Mouse (Mus musculus) liver, embryonic 16.5 days (tissue): ENCODE results near the gene Mypop. TPM values are rescaled to one million over a fixed set of nuclear protein-coding genes. Genes with fewer than 3 reads are reported as not detected.

ENCODE experiments used
- ATAC-seq: fragments of 200-750 bp; cut with Nextera tagmentation; 2 replicates; pipeline ENCODE4 v1.8.0; 2017; ENCODE audit warnings: low read depth, mild to moderate bottlenecking, moderate number of reproducible peaks, moderate library complexity
- H3K27ac ChIP-seq: fragments of 300-500 bp; sonication (generic); 2 replicates; pipeline ENCODE4 v1.5.1; 2014; ENCODE audit warnings: mild to moderate bottlenecking, low read length
- H3K27me3 ChIP-seq: fragments of 300-500 bp; sonication (generic); 2 replicates; pipeline ENCODE4 v1.6.1; 2014; ENCODE audit warnings: low read depth, low read length, mixed read lengths; ENCODE audit not compliant: control insufficient read depth, insufficient read depth
- H3K36me3 ChIP-seq: fragments of 300-500 bp; sonication (generic); 2 replicates; pipeline ENCODE4 v1.6.1; 2014; ENCODE audit warnings: mild to moderate bottlenecking; ENCODE audit not compliant: control insufficient read depth, insufficient read depth
- H3K4me1 ChIP-seq: fragments of 300-500 bp; sonication (generic); 2 replicates; pipeline ENCODE4 v1.6.1; 2014; ENCODE audit warnings: low read depth, low read length, mixed read lengths; ENCODE audit not compliant: control insufficient read depth
- H3K4me2 ChIP-seq: fragments of 300-500 bp; sonication (generic); 2 replicates; pipeline ENCODE4 v1.6.1; 2014; ENCODE audit warnings: low read depth, low read length, mixed read lengths
- H3K4me3 ChIP-seq: fragments of 300-500 bp; sonication (generic); 2 replicates; pipeline ENCODE4 v1.5.1; 2014; ENCODE audit warnings: low read depth, mild to moderate bottlenecking, low read length
- H3K9ac ChIP-seq: fragments of 300-500 bp; sonication (generic); 2 replicates; pipeline ENCODE4 v1.6.1; 2014; ENCODE audit warnings: low read depth, low read length
- H3K9me3 ChIP-seq: fragments of 300-500 bp; sonication (generic); replicated peaks from 2 replicates; pipeline ENCODE4 v1.6.1; 2016; ENCODE audit warnings: low read length; ENCODE audit not compliant: control insufficient read depth
- WGBS: fragments of 180-500 bp; shearing (Covaris S2); extraction: QIAGEN DNeasy Blood & Tissue Kit; methylation state at CpG from one replicate; pipeline ENCODE4 v1.1.7; 2014; ENCODE audit not compliant: insufficient replicate concordance; 5-methylcytosine and 5-hydroxymethylcytosine counted together
- polyA plus RNA-seq: library from polyadenylated mRNA; unstranded; fragments of >200 nt; fragmentation: Nextera tagmentation; extraction: Ambion mirVana; gene quantifications from 2 replicates; pipeline ENCODE4 v1.2.1, GENCODE M21; 2015

Gene Mypop
- polyA plus RNA-seq, 1 experiment from 2014 or later, result 0.48 TPM

DNA sequence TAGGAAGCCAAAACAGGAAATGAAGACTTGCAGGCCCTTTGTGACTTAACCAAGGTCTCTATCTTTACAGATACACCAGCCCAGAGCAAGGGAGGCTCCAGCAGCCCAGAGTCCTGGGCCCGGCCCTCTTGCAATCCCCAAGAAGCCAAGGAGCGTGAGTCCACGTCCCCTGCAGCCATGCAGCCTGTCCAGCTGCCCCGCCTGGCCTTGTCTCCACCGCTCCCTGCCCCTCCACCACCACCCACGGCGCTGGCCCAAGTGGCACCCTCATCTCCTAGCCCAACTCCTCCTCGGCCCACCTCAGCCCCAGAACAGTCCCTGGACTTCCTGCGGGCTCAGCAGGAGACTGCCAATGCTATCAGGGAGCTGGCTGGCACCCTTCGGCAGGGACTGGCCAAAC, 9.4 kb downstream of the Mypop start:
- Histone ChIP-seq H3K4me3 (peak overlapping the region; percentile 54), H3K9me3 (no peaks in the 10 kb centered on the region), H3K27me3 (no peaks in the 10 kb centered on the region), H3K27ac (peak overlapping the region; percentile 36), H3K4me2 (peak overlapping the region; percentile 50), H3K9ac (peak overlapping the region; percentile 56), H3K36me3 (no peaks in the 10 kb centered on the region; the same call in 1 of the 2 replicates), H3K4me1 (peaks cover 42% of the 10 kb centered on the region)
- no peak for ATAC-seq
- WGBS, result 34% methylated on average over 10 of the region's 10 CpGs

DNA sequence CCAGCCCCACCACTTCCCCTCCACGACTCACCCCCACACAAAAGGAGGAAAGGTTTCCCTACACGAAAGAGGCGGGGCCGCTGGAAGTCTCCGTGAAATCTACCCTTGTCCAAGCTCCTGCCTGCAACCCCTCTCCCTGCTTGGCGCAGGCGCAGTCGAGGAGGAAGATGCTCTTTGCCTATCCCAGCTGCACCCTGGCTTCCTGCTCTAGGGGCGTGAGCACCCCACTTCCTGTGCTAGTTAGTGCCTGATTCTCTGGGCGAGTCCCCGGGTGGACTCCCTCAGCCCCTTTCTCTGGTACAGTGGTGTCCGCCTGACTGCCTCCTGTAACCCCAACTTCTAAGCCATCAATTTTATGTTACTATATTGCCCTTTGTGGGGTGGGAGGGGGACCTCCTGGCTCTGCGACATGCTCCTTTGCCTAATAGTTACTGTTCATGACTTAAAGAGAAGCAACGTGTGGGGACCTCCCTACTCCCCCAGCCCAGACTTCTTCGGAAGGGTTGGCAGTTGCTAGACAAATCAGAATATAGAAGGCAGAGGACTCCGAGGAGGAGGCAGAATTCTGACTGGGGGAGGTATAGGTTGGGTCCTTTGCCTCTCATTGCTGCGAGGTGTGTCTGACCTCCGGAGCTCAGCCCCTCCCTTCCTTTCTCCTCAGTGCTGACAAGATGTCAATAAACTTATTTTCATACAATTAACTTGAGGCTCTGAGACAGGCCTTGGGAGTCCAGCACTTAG, 10.2 kb downstream of the Mypop start:
- Histone ChIP-seq H3K9me3 (no peaks in the 10 kb centered on the region), H3K9ac (peak overlapping the region; percentile 56), H3K4me2 (peak overlapping the region; percentile 50), H3K27me3 (no peaks in the 10 kb centered on the region), H3K4me3 (peak overlapping the region; percentile 54), H3K36me3 (peaks cover 5% of the 10 kb centered on the region), H3K4me1 (peaks cover 50% of the 10 kb centered on the region), H3K27ac (peak overlapping the region; percentile 36)
- ATAC-seq, result no peak
- WGBS, result 12% methylated on average over 18 of the region's 18 CpGs

DNA sequence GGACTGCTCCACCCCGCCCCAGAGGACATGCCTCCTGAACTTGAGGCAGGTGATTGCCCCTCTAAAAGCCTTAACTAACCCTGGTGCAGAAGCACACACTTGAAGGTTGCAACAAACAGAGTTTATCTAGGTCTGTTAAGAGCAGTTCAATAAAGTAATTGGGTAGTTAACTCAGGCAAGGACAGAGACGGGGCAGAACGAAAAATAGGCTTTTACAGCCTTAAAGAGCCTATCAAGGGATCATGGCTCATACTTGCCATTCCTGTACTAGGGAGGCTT, 10.7 kb downstream of the Mypop start:
- peaks cover 54% of the 10 kb centered on the region for H3K4me1 ChIP-seq
- 71% methylated on average over 3 of the region's 3 CpGs for WGBS

DNA sequence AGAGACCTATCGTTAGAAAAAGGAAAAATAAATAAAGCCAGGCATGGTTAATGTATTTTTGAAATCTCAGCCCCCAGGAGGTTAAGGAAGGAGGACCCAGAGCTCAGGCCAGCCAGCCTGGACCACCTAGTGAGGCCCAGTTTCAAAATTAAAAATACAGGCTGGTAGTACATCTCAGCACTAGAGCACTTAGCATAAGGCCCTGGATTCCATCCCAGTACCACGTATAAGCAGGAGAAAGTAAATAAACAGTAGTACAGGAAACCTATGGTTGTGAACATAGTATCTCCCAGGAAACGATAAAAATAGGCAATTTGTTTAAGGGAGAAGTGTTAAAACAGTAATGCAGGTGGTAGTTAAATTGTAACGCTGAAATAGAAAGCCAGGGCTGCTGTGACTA, 11.1 kb downstream of the Mypop start:
- Histone ChIP-seq H3K36me3 (peaks cover 5% of the 10 kb centered on the region), H3K27me3 (no peaks in the 10 kb centered on the region), H3K27ac (peak overlapping the region; percentile 88), H3K9ac (peak overlapping the region; percentile 69), H3K9me3 (no peaks in the 10 kb centered on the region), H3K4me2 (peak overlapping the region; percentile 99), H3K4me3 (peak overlapping the region; percentile 61), H3K4me1 (peaks cover 54% of the 10 kb centered on the region)
- 26% methylated on average over 4 of the region's 4 CpGs for WGBS
- ATAC-seq, result no peak

More for the DNA sequence above, 10.7 kb downstream of the Mypop start:
- Histone ChIP-seq H3K4me2 (peak overlapping the region; percentile 50), H3K27ac (peak overlapping the region; percentile 25; the same call in 1 of the 2 replicates), H3K36me3 (peaks cover 5% of the 10 kb centered on the region), H3K9ac (peak overlapping the region; percentile 56; the same call in 1 of the 2 replicates), H3K27me3 (no peaks in the 10 kb centered on the region), H3K9me3 (no peaks in the 10 kb centered on the region), H3K4me3 (no peak overlapping the region)
- no peak for ATAC-seq

DNA sequence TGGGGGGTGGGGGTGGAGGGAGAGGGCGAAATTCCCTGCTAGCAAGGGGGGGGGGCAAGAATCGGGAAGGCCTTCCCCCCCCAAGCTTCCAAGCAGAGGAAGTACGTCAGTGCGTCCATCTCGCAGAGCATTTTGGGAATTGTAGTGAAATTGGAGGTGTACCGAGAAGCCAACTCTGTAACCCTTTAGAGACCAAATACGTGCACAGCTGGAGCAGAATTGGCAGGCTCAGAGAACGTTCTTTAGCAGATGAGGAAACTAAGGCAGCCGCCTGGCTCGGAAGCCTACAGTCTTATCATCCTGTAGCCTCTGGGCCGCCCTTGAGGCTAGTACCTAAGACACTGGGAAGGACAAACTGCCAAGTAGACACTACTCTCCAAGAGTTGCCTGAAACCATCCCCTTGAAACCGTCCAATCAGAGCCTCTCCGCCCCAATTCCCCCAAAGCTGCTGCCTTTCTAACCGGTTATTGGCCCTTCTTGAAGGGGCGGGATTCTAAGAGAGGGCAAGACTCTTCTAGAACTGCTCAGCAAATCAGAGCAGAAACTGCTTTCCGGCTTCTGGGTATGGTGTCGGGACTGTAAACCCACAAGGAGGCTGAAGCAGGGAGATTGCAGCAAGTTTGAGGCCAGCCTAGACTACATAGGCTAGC, 11.9 kb downstream of the Mypop start:
- WGBS, result 0% methylated on average over 17 of the region's 17 CpGs
- Histone ChIP-seq H3K36me3 (peaks cover 5% of the 10 kb centered on the region), H3K9me3 (no peaks in the 10 kb centered on the region), H3K27me3 (no peaks in the 10 kb centered on the region), H3K4me3 (peak overlapping the region; percentile 61), H3K27ac (peak overlapping the region; percentile 88), H3K4me1 (peaks cover 54% of the 10 kb centered on the region), H3K4me2 (peak overlapping the region; percentile 99), H3K9ac (peak overlapping the region; percentile 69)
- ATAC-seq, result peak; percentile 57

DNA sequence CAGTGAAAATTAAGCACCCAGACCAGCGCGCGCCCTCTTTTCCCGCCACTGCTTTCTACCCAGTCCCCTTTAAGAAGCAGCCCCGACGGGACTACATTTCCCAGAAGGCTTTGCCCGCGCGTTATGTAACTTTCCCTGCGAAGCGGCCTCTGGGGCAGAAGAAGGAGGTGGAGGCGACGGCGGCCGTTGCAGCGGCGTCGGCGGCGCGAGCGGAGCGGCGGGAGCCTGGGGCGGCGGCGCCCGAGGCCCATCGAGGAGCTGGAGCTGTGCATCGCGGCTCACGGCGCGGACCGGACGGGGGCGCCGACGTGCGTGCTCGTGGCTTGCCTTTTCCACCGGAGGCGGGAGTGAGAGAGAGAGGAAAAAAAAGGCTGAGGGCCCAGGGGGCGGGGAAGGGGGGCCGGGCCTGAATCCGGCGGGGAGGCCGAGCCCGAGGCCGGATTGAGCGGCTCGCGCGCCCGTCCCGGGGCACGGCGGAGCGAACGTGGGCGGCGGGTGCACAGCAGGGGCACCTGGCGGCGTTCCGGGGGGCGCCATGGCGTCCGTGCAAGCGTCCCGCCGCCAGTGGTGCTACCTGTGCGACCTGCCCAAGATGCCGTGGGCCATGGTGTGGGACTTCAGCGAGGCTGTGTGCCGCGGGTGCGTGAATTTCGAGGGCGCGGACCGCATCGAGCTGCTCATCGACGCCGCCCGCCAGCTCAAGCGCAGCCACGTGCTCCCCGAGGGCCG, 13.0 kb downstream of the Mypop start, which contains the start of gene Irf2bp1:
TSS of gene Irf2bp1 (plus strand) at position 143 of the 729 bp plus-strand sequence.
- Histone ChIP-seq H3K27ac (peak within 1 kb of the TSS; percentile 94), H3K27me3 (no peaks in the 10 kb centered on the region), H3K4me2 (peak within 1 kb of the TSS; percentile 99), H3K9me3 (no peaks in the 10 kb centered on the region), H3K9ac (peak within 1 kb of the TSS; percentile 87), H3K36me3 (peaks cover 5% of the 10 kb centered on the region), H3K4me3 (peak within 1 kb of the TSS; percentile 84), H3K4me1 (peaks cover 56% of the 10 kb centered on the region)
- ATAC-seq, result peak; percentile 62
- under 1% methylated on average over 80 of the region's 90 CpGs for WGBS

DNA sequence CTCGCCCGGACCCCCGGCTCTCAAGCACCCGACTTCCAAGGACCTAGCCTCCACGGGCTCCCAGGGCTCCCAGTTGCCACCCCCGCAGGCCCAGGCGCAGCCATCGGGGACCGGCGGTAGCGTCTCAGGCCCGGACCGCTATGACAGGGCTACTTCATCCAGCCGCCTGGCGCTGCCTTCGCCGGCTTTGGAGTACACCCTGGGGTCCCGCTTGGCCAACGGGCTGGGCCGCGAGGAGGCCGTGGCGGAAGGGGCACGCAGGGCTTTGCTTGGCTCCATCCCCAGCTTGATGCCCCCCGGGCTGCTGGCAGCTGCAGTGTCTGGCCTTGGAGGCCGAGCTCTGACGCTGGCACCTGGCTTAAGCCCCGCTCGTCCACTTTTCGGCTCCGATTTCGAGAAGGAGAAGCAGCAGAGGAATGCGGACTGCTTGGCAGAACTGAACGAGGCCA, 13.6 kb downstream of the Mypop start:
- H3K27me3 ChIP-seq, result no peaks in the 10 kb centered on the region
- peak overlapping the region; percentile 87 for H3K9ac ChIP-seq
- H3K4me3 ChIP-seq, result peak overlapping the region; percentile 84
- no peak for ATAC-seq
- peaks cover 5% of the 10 kb centered on the region for H3K36me3 ChIP-seq
- WGBS, result 12% methylated on average over 33 of the region's 34 CpGs
- peaks cover 57% of the 10 kb centered on the region for H3K4me1 ChIP-seq
- H3K9me3 ChIP-seq, result no peaks in the 10 kb centered on the region
- H3K27ac ChIP-seq, result peak overlapping the region; percentile 94
- H3K4me2 ChIP-seq, result peak overlapping the region; percentile 99

DNA sequence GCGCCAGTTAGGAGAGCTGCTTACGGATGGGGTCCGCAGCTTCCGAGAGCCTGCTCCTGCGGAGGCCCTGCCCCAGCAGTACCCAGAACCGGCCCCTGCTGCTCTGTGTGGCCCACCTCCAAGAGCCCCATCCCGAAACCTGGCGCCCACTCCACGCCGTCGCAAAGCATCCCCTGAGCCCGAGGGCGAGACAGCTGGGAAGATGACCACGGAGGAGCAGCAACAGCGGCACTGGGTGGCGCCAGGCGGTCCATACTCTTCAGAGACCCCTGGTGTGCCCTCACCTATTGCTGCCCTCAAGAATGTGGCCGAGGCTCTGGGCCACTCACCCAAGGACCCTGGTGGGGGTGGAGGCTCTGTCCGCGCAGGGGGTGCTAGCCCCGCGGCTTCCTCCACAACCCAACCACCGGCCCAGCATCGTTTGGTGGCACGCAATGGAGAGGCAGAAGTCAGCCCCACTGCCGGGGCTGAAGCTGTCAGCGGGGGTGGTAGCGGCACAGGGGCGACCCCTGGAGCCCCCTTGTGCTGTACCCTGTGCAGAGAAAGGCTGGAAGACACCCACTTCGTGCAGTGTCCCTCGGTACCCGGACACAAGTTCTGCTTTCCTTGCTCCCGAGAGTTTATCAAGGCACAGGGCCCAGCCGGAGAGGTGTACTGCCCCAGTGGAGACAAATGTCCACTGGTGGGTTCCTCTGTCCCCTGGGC, 14.5 kb downstream of the Mypop start:
- Histone ChIP-seq H3K4me3 (peak overlapping the region; percentile 84), H3K4me2 (peak overlapping the region; percentile 99), H3K9me3 (no peaks in the 10 kb centered on the region), H3K27me3 (no peaks in the 10 kb centered on the region), H3K9ac (0 out of 2 replicates have a peak overlapping the region, but pooled peaks have one; percentile 6), H3K4me1 (peaks cover 57% of the 10 kb centered on the region), H3K36me3 (peaks cover 5% of the 10 kb centered on the region), H3K27ac (no peak overlapping the region)
- no peak for ATAC-seq
- WGBS, result 72% methylated on average over 34 of the region's 34 CpGs
